Mouse (Mus musculus): ENCODE results near the gene Gm42906.

DNA sequence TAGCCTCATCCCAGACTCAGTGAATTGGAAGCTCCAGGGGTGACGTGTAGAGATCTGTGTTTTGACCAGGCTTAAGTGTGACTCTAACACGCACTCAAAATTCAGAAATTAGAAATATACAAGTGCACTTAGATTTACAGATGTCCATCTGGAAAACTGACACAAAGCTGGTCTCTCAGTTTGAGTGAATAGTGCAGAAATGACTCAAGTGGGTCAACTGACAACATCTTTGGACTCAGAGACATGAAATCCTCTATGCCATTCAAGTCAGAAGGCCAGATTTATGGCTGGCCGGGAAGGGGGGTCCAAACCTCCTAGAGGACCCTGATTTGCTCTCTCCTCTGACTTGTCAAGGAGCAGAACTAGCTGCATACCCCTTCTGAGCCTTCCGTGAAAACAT, 279.9 kb downstream of the Gm42906 start:
- TF ChIP-seq GATA1 (IDR thresholded peaks at IDR 0.05; ENCODE audit: low read length) (no peak), TAL1 (IDR thresholded peaks at IDR 0.05; ENCODE audit: low read length) (no peak)
